Mouse (Mus musculus) stomach, postnatal 0 days (tissue): ENCODE data around the gene Krt78.

ENCODE experiments used
- CTCF ChIP-seq: IDR thresholded peaks from 2 replicates; pipeline ENCODE4 v1.5.1; 2016; ENCODE audit warnings: antibody characterized with exemption, low read depth, mild to moderate bottlenecking, moderate library complexity
- EP300 ChIP-seq: optimal IDR thresholded peaks from 2 replicates; pipeline ENCODE3; 2016; ENCODE audit warnings: antibody characterized with exemption

DNA sequence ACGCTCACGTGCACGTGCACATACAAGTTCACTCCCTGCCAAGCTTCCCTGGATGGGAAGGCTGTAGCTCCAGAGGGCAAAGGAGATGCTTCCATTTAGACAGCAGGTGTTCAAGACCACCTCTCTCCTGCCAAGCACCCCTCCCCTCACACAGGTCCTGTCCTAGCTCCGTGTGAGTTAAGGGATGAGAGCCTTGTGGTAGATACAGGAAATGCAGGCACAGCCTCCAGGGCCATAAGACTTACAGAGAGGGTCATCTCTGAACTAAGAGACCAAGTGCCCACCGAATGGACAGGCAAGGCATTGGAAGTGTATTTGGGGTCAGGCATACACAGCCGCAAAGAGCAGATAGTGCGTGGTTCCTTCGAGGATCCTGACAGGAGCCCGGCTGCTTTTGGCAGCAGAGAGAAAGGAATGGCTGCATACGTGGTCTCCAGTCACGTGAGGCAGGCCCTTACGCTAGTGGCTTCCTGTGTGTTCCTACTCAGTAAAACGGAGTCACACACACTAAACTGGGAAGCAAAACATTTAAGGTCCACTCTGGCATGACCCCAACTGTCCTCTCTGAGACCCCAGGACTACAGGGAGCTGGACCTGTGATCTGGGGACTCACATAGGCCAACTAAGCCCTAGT is 29.3 kb upstream of the Krt78 start:
- peak; percentile 40 for TF ChIP-seq CTCF
- no peak for TF ChIP-seq EP300
